Mouse (Mus musculus): Measurements from ENCODE around the gene Fbln1.

Gene Fbln1

DNA sequence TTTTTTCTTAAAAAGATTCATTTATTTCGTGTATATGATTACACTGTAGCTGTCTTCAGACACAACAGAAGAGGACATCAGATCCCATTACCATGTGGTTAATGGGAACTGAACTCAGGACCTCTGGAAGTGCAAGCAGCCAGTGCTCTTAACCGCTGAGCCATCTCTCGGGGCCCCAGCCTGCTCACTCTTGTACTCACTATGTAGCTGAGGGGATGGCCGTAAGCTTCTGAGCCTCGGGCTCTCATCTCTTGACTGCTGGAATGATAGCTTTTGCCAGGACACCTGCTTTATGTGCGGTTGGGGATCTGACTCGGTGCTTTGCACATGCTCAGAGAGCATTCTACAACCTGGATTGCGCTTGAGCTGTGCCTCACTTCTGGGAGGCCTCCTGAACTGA, 1.4 kb upstream of the Fbln1 start:
- in situ Hi-C loops (cut with MboI; ENCODE audit: low sequenced_read_pairs) = no loop called here

DNA sequence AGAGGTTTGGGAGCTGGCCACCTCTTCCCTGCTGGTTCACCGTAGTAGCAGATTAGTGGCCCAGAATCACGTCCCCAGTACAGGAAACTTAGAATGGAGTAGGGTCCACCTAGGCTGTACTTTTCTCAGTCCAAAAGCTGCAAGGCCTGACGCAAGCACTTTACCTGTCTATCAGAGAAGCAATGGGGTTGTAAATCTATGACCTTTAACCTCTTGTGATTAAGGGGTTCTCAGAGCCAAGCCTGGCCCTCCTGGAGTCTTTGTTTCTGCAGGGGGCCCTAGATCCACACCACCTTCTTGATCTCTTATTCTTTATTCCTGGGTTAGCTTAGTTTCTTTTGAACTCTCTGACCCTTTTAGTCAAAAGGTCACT, 940 bp downstream of the Fbln1 start:
- in situ Hi-C loops (cut with MboI; ENCODE audit: low sequenced_read_pairs) = no loop called here

DNA sequence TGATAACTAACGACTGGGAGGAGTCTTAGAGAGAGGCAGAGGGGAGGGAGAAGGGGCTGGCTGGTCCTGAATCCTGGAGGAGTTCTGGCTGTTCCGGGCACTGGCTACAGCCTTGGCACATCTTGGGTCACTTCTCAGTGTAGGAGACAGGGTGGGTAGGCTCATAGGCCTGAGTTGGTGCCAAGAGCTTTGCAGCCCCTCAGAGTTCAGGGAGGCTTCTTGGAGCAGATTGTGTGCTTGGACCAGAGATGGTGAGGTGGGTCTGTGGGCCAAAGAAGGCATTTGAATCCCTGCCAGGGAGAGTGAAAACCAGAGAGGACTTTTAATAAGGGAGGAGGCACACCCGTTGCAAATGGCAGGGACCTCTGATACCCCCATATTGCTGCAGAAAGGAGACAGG, 1.3 kb downstream of the Fbln1 start:
- in situ Hi-C loops (cut with MboI; ENCODE audit: low sequenced_read_pairs) = no loop called here

DNA sequence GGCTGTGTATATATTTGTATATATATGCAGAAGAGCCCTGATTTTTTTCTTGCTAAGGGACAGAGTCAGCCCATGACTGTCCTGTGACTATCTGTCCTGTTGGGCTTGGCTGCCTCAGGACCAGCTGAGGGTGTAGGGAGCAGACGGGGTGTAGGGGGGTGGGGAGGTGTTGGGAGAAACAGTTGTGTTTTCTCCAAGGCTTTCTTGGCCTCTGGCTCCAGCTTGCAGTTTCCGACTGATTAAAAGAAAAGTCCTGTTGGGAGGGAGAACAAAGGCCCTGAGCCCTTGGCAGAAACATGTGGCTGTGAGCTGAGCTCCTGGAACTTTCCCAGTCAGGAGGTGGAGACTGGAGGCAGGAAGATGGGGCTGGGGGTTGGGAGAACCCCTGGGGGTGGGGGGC, 2.0 kb downstream of the Fbln1 start:
- in situ Hi-C loops (cut with MboI; ENCODE audit: low sequenced_read_pairs) = no loop called here

DNA sequence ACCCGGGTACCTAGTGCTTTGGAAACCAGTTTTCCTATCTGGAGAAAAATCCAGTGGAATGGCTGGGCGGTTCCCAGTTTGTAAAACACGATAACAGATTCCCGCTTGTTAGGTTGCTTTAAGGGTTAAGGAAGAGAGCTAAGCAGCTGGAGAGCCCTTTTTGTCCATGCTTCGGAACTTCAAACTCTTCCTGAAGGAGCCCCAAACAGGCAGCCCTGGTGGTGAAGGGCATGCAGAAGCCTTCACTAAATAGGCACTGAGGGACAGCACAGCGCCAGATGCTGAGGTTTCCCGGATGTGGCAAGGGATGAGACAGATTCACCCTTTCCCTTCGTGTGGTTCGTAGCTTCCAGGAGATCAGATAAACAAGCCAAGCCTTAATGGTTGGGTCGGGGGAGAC, 2.6 kb downstream of the Fbln1 start:
- in situ Hi-C loops (cut with MboI; ENCODE audit: low sequenced_read_pairs) = no loop called here

DNA sequence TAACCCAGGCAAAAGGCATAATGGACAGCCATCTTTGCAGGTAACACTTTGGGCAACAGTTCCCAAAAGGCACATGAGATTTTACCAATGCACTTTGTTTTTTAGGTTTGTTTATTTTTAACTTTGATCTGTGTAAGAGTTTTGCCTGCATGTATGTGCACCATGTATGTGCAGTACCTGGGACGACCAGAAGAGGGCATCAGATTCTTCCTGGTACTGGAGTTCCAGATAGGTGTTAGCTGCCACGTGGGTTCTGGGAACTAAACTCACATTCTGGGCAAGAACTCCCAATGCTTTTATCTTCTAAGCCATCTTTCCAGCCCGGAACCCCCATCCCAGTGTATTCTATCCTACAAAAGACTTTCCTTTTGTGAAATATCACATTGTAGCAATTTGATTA, 3.6 kb downstream of the Fbln1 start:
- in situ Hi-C loops (cut with MboI; ENCODE audit: low sequenced_read_pairs) = no loop called here

DNA sequence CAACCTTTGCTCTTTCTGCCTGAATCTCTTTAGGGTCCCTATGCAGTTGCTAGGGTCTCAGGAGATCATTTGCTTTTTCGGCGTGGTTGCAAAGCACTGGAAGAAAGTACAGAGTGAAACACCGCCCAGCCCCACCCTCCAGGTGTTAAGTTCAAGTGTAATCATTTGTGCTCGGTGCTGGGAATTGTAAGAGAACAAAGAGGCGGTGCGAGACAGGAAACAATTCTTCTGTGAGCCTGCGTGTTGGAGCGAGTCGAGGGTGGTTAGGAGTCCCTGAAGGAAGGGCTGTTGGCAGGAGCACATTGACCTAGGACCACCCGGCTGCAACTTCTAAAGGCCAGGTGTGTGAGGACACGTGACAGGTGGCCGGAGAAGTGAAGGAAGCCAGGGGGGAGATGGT, 4.9 kb downstream of the Fbln1 start:
- in situ Hi-C loops (cut with MboI; ENCODE audit: low sequenced_read_pairs) = no loop called here

DNA sequence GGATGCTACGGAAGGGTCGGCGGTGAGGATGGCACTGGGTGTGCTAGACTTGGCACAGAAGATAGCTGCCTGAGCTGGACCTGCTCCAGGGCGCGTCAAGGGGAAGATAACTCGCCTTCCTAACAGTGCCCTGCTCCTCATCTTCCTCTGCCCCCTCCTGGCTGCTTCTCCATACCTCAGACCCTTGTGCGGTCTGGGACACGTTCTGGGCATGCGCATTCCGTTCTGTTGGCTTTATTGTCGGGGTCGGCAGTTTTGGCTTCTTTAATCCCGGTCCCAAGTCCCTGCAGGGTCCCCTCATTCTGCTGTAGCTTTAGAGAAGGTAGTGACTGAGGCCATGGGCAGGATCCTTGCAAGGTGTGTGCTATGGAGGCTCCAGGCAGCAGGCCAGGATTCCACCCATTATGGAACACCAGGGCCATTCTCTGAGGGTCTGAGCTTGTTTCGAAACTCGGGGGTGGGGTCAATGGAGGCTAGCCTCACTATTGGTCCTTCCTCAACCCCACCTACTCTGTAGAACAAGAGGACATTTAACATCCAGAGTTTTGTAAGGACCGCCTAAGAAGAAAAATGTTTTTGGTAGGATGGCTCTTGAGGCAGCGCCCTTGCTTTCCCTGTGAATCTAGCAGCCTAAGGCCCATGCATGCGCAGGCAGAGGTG, 5.5 kb downstream of the Fbln1 start:
- in situ Hi-C loops (cut with MboI; ENCODE audit: low sequenced_read_pairs) = no loop called here

DNA sequence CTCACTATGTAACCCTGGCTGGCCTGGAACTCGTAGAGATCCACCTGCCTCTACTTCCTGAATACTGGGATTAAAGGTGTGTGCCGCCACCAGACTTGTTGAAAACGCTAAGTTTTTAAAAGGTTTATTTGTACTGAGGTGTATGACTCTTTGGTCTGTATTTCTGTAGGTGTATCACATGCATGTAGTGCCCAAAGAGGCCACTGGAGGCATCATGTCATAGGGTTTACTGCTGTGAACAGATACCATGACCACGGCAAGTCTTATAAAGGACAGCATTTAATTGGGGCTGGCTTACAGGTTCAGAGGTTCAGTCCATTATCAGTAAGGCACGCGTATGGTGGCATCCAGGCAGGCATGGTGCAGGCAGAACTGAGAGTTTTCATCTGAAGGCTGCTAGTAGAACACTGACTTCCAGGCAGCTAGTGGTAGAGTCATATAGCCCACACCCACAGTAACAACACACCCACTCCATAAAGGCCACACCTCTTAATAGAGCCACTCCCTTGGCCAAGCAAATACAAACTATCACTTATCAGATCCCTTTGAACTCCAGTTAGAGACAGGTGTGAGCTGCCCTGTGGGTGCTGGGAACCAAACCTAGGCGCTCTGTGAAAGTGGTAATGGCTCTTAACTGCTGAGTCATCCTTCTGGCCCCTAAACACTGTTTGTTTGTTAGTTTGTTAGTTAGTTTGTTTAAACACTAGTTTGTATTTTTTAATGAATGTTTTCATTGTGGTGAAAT, 10.5 kb downstream of the Fbln1 start:
- in situ Hi-C loops (cut with MboI; ENCODE audit: low sequenced_read_pairs) = no loop called here

DNA sequence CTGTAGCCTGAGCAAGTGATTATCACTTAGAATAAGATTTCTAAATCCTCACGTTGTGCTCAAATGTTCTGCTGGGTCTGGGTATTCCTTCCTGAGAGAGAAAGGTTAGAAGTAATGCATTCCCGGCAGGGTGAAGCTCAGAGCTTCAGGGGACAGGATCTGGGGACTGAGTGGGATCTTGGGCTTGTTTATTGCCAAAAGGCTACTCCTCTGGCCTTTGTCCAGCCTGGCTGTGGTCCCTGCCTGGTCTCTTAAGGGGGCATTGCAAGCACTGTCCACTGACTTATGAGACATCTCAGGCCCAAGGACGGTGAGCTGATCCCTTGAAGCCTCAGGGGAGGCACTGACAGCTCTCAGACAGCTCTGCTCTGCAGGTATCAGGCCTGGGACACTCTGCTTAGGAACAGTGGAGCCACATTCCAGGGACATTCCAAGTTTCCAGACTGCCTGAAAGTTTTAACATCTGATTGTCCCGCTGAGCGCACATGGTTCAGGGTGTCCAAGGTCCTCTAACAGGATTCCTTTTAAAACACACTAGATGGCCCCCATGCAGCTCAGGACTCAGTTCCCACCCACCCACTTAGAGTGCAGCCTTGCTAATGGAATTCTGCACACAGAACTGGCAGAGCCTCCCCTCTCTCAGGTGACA, 13.0 kb downstream of the Fbln1 start:
- in situ Hi-C loops (cut with MboI; ENCODE audit: low sequenced_read_pairs) = no loop called here

DNA sequence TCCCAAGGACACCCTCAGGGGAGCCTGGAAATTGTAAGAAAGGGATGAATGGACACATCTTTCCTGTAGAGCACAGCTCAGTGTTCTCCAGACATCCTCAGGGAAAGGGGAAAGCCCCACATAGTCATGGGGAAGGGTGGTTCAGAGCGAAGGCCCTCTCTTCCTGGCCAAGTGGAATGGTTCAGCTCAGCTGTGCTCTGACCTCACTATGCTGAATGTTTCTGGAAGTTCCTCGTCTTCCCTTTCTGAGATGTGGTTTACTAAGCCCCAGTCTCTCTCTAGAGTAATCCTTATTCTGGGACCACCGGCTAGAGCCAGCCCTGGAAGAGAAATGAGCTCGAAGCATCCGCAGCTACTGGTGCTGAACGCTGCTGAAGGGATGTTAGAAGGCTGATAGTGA, 14.6 kb downstream of the Fbln1 start:
- in situ Hi-C loops (cut with MboI; ENCODE audit: low sequenced_read_pairs) = no loop called here

DNA sequence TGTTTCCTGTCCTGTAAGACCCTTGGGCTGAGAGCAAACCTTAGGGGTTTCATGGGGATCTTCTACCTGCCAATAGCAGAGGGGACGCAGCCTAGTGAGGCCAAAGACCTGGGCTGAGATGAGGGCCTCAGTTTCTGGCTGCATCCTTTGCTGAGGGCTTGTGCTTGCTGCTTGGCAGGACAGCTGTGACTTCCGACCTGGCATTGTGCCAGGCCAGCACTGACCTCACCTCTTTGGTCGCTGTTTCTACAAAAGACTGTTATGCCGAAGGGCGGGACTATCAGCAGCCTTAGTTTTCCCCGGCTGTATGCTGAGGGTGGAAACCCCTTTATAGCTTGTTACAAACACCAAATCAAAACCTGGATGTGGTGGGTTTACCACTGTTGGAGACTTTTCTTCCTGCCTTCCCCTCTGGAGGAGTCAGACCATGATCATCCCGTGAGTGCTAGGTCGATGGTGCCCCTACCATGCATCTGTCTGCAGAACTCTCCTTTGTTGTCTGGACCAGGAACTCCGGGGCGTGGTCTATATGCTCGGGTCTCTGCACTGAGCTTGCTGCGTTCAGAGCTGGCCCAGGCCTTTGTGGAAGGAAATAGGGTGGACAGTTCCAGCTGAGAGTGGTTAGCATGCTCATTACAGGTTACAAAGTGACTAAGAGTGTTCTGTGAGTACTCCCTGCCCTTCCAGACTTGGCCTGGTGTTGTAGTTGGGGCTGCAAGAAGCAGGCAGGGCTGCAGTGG, 15.5 kb downstream of the Fbln1 start:
- in situ Hi-C loops (cut with MboI; ENCODE audit: low sequenced_read_pairs) = no loop called here

DNA sequence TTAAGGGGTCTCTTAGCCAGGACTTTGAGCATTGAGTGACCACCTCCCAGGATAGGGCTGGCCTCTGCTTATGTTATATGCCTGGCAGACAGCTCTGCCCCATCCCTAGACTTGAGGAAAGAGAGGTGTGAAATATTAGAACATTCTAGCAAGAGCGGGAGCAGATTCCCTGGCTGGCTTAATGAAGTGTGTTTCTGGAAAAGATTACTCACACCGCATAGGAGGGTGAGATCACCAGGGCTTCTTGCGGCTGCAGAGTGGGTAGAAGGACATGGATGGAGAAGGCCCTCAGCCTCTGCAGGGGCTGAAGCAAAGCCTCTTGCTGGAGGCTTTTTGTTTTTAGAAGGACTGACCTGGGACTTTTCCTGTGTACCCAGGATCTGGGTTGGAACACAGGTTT, 19.9 kb downstream of the Fbln1 start:
- in situ Hi-C loops (cut with MboI; ENCODE audit: low sequenced_read_pairs) = no loop called here

DNA sequence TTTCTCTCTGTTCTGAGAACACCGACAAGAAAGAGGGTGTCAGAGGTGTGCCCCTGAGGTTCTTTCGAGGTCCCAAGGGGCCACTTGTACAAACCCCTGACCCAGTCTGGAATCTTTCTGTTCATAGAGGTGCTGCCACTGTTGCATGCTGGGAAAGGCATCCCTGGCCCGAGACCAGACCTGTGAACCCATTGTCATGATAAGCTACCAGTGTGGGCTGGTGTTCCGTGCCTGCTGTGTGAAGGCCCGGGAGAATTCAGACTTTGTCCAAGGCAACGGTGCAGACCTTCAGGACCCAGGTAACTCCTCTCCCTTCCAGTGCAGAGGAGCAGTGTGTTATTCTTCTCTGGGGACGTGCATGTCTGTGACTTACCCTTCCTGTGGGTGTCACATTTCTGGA, 21.1 kb downstream of the Fbln1 start:
- in situ Hi-C loops (cut with MboI; ENCODE audit: low sequenced_read_pairs) = no loop called here

DNA sequence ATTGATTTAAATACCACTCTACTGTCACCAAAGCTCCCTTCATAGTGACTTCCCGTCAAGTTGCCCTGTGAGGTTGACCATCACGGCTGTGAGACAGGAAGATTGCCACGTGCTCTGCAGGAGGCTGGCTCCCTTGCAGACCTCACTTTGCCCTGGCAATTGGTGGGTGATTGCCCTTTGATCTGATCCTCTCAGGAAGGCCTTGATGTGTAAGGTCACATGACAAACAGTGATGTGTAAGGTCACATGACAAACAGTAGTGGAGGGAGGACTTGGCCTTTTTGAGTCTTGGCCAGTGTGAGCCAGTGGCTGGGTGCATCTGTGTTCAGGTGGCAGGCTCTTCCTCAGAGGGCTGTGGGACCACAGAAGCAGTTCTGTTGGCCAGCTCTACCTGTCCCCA, 22.8 kb downstream of the Fbln1 start:
- in situ Hi-C loops (cut with MboI; ENCODE audit: low sequenced_read_pairs) = no loop called here

DNA sequence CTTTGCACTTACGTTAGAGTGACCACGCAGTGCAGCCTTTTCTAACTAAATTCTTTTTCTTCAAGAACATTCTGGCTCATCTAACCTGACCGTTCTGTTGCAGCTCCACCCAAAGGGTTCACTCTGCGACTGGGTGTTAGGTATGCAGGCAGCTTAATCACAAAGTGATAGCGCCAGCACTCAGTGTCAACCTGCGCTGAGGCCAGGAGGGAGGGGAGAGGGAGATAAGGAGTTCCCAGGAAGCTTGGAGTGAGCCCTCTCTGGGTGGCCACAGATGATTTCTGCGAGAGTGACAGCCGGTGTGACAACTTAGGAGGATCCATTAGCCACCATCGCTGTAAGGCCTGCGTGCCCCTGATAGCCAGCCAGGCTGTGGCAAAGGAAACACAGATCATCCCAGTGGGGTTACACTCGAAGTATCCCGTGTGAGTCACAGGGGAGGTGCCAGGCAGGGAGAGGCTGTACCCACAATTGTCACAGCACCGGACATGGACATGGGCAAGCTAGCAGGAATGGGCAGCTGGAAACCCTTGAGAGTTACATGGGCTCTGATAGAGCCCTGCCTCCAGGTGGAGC, 24.3 kb downstream of the Fbln1 start:
- in situ Hi-C loops (cut with MboI; ENCODE audit: low sequenced_read_pairs) = no loop called here

DNA sequence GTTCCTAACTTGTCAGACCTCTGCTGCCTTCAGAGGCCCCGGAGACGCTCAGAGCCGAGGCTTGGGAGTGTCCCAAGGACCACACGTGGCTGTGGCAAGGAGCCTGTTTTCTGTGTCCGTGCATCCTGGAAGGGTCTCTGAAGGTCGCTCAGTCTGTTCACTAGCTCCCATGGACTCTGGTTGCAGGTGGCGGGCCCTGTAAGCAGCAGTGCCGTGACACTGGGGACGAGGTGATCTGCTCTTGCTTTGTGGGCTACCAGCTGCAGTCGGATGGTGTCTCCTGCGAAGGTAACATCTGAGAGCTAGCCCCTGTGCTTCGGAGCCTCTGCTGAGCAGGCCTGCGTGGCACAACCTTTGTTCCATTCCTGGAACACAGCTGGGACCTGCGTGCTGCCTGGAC, 24.9 kb downstream of the Fbln1 start:
- in situ Hi-C loops (cut with MboI; ENCODE audit: low sequenced_read_pairs) = no loop called here

DNA sequence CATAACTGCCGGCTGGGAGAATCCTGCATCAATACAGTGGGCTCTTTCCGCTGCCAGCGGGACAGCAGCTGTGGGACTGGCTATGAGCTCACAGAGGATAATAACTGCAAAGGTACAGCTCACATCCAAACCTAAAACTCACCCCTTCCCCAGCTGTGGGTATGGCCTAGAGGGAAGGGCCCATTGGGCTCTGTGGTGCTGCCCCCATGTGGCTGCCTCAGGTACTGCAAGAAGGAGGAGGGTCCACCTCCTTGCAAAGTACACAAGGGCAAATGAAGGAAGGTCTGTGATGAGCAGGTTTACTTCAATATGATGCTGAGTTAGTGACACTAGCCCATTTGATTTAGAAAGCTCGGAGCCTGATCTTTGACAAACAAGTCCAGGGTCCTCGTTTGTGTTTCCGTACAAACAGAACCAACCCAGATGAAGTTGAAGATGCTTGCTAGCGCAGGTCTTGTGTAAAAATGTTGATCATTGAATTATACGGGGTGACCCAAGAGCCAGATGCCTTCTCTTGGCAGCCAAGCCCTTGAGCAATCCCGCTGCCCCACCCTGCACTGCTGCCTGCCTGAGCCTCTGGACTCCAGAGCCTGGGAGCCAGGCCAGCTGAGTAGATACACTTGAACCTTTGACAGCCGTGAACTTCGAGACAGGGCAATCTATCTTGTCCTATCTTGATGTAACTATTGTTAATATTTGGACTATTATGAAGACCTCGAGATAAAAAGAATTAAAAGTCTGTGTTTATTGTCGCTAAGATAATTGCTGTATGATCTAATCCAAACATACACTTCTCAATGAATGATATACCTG, 25.9 kb downstream of the Fbln1 start:
- in situ Hi-C loops (cut with MboI; ENCODE audit: low sequenced_read_pairs) = no loop called here

DNA sequence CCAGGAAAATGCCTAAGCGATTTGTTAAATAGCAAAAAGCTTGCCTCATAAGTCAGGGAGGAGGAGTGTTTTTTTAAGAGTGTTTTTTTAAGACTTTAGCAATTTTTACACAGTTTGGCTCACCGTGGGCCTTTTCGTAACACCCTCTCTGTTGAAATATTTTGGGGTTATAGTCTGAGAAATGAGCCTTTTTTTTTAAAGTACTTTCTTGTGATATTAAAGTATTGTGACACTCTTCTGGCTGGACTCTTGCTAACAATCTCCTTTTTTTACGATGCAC, 26.4 kb downstream of the Fbln1 start:
- in situ Hi-C loops (cut with MboI; ENCODE audit: low sequenced_read_pairs) = no loop called here

DNA sequence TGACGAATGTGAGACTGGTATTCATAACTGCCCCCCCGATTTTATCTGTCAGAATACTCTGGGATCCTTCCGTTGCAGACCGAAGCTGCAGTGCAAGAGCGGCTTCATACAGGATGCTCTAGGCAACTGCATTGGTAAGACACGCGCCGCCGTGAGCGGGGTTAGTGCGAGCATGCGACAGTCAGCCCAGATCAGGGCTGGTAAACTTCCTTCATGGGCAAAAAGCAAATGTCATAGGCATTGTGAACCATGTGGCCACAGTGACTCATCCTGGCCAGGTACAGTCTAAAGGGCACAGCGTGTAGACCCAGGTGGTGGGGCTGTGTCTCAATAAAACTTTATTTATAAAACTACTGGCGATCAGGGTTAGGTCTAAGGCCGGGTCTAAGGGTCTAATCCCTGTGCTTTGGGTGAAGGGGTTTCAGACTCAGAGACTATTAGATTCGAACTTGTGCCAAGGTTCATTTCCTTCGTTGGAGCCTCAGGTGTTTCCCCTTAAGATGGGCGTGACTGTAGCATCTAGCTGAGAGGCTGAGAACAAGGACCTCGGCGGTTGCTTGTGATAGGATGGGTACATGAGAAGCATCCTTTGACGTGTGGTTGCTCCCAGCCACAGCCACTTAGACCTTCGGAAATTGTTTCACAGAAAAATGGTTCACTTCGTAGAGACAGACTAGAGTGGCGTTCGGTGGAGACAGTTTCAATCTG, 26.9 kb downstream of the Fbln1 start:
- in situ Hi-C loops (cut with MboI; ENCODE audit: low sequenced_read_pairs) = no loop called here

All from CH12F3 (cell line).